Mouse (Mus musculus): ENCODE results near the gene Fdx1l.
A peak's percentile ranks its signal among the peaks of the same experiment; 100 is the strongest.

Fdx1l gene

GRCm38 (mm10) chr9:21073044-21073840 lies at the start of gene Fdx1l, which contains the start of gene Gm49373:
Gene Fdx1l (minus strand): TSS chr9:21073614.
Gene Gm49373 (minus strand): TSS chr9:21073096.
- peak; percentile 56 for DNase-seq (ENCODE audit: low read depth)

- DNase-seq (ENCODE audit: low read depth) = no peak
Measured at GRCm38 (mm10) chr9:21121483-21121882, 48.1 kb upstream of the Fdx1l start.

GRCm38 (mm10) chr9:21117073-21117472 lies 43.7 kb upstream of the Fdx1l start:
- no peak for DNase-seq (ENCODE audit: low read depth)

GRCm38 (mm10) chr9:21115105-21115504 lies 41.7 kb upstream of the Fdx1l start:
- no peak for DNase-seq (ENCODE audit: low read depth)

- DNase-seq (ENCODE audit: low read depth) = no peak
Measured at GRCm38 (mm10) chr9:21114190-21114589, 40.8 kb upstream of the Fdx1l start.

GRCm38 (mm10) chr9:21113751-21114150 lies 40.3 kb upstream of the Fdx1l start:
- no peak for DNase-seq (ENCODE audit: low read depth)

- no peak for DNase-seq (ENCODE audit: low read depth)
Measured at GRCm38 (mm10) chr9:21107607-21108237, 34.3 kb upstream of the Fdx1l start.

GRCm38 (mm10) chr9:21105760-21106564 lies 32.5 kb upstream of the Fdx1l start:
- no peak for DNase-seq (ENCODE audit: low read depth)

- DNase-seq (ENCODE audit: low read depth) = no peak
Measured at GRCm38 (mm10) chr9:21104814-21105213, 31.4 kb upstream of the Fdx1l start.

GRCm38 (mm10) chr9:21102076-21102475 lies 28.7 kb upstream of the Fdx1l start:
- DNase-seq (ENCODE audit: low read depth) = no peak

- no peak for DNase-seq (ENCODE audit: low read depth)
Measured at GRCm38 (mm10) chr9:21100447-21101161, 27.2 kb upstream of the Fdx1l start.

- no peak for DNase-seq (ENCODE audit: low read depth)
Measured at GRCm38 (mm10) chr9:21097793-21098192, 24.4 kb upstream of the Fdx1l start.

- DNase-seq (ENCODE audit: low read depth) = no peak
Measured at GRCm38 (mm10) chr9:21095958-21096357, 22.5 kb upstream of the Fdx1l start.

GRCm38 (mm10) chr9:21093423-21093822 lies 20.0 kb upstream of the Fdx1l start:
- no peak for DNase-seq (ENCODE audit: low read depth)

- peak; percentile 97 for DNase-seq (ENCODE audit: low read depth)
Measured at GRCm38 (mm10) chr9:21091707-21092320, 18.4 kb upstream of the Fdx1l start, which contains the start of the genes Gm38431 and Raver1. Gene Gm38431 (minus strand): TSS chr9:21091997. Gene Raver1 (minus strand): TSS chr9:21092008.

GRCm38 (mm10) chr9:21090972-21091706 lies 17.7 kb upstream of the Fdx1l start:
- DNase-seq (ENCODE audit: low read depth) = no peak

GRCm38 (mm10) chr9:21090537-21090936 lies 17.1 kb upstream of the Fdx1l start:
- no peak for DNase-seq (ENCODE audit: low read depth)

- DNase-seq (ENCODE audit: low read depth) = no peak
Measured at GRCm38 (mm10) chr9:21083324-21083723, 9.9 kb upstream of the Fdx1l start.

- no peak for DNase-seq (ENCODE audit: low read depth)
Measured at GRCm38 (mm10) chr9:21081127-21081526, 7.7 kb upstream of the Fdx1l start.

GRCm38 (mm10) chr9:21075625-21076024 lies 2.2 kb upstream of the Fdx1l start:
- no peak for DNase-seq (ENCODE audit: low read depth)

GRCm38 (mm10) chr9:21074173-21074572 lies 759 bp upstream of the Fdx1l start:
- DNase-seq (ENCODE audit: low read depth) = no peak
